1 mouse cellular context compared by ENCODE assay signal in genomic region chr4:62430678-62431077, GRCm38 (mm10).
TF ChIP-seq lines count a peak whose summit lies in the region.

No protein-coding gene starts in this region.

TF ChIP-seq in CH12.LX, 34 proteins besides CTCF, POLR2A, EP300 and RAD21 (continued from another document):
- TF ChIP-seq UBTF (IDR thresholded peaks at IDR 0.05; ENCODE audit: low read depth, low read length) (no peak), HCFC1 (IDR thresholded peaks at IDR 0.05; ENCODE audit: low read depth, low read length) (no peak), NELFE (IDR thresholded peaks at IDR 0.05; ENCODE audit: low read depth, low read length) (no peak), ETS1 (conservative IDR thresholded peaks at IDR 0.05; ENCODE audit: low read depth, low read length) (no peak), ZKSCAN1 (IDR thresholded peaks at IDR 0.05; ENCODE audit: borderline replicate concordance, low read depth, low read length) (no peak)
